ENCODE assay signal across 8 mouse cellular contexts in the genomic region with DNA sequence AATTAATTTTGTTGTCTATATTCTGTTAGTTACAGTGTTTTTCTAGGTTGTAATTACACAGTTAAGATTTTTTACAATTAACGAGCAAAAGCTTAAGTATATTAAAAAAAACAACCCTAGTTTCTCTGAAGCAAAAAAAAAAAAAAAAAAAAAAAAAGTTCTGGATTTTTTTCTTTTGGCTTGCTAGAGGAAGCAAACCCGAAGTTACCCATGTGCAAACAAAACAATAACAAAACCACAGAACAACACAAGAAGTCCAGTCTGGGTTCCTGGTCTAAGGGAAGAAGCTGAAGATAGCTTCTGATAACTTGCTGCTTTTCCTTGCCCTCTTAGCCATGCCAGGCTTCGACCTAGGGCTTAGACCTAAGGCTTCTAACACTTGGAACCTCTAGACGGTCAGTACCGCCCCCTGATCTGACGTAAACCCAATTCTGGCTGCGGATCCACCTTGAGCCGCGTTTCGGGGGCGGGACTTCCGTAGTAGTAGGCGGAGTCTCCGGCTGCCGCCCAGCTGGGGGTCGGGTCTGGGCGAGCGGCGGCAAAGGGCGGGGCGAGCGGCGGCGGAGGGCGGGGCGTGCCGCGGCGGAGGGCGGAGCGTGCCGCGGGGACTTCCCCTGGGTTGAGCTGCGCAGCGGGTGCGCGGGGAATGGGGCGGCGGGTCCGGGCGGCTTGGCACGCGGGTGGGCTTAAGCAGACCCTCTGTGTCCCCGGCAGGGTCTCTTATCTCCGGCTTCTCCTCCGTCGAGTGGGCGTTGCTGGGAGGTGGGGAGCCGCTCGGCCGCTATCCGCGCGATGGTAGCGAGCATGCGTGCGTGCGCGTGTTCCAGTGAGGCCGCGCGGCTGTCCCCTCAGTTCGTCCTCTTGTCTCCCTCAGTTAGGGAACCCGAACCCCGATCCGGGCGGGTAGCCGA. TPM values are rescaled to one million over a fixed set of nuclear protein-coding genes. Genes with fewer than 3 reads are reported as not detected.
DNase-seq lines count a peak whose midpoint lies in the region; ATAC-seq and TF ChIP-seq lines count a peak whose summit lies in the region.

TSS of gene Immp2l (plus strand) at position 580 of the 911 bp plus-strand sequence.

- peaks cover 7% of the 10 kb centered on the region for H3K9me3 ChIP-seq in megakaryocyte, embryonic 14.5 days

- ATAC-seq in activated CD4-positive, CD25-positive, alpha-beta regulatory T cell, adult 4 months: peak; percentile 95

- peaks cover 9% of the 10 kb centered on the region for H3K36me3 ChIP-seq in megakaryocyte, embryonic 14.5 days (replicated peaks; ENCODE audit: low read length)

- no peaks in the 10 kb centered on the region; the same call in 1 of the 2 replicates for H3K4me1 ChIP-seq in cortical plate, adult 2 months (ENCODE audit: control insufficient read depth, insufficient read depth, low read length)
- H3K4me1 ChIP-seq in megakaryocyte, embryonic 14.5 days: peaks cover 21% of the 10 kb centered on the region

- TF ChIP-seq CTCF in cortical plate, adult 2 months (IDR thresholded peaks at IDR 0.05; ENCODE audit: extremely low read depth, insufficient read depth, low read length): no peak

- H3K4me3 ChIP-seq in cortical plate, adult 2 months (ENCODE audit: insufficient read depth, low read length): peak within 1 kb of the TSS; percentile 64
- H3K4me3 ChIP-seq in megakaryocyte, embryonic 14.5 days (replicated peaks): peak within 1 kb of the TSS; percentile 97

- no peaks in the 10 kb centered on the region for H3K27me3 ChIP-seq in megakaryocyte, embryonic 14.5 days (replicated peaks)

- peak; percentile 91 to 92 for DNase-seq in gastrocnemius, adult 8-10 months (ENCODE audit: low spot score in 2 of 2)
- DNase-seq in hindlimb bud, embryonic 11.5 days (ENCODE audit: extremely low spot score, low read depth, low spot score): peak; percentile 82
- peak; percentile 84 to 89 for DNase-seq in left cerebral cortex, adult 8-10 months (ENCODE audit: low spot score in 2 of 2)
- peak; percentile 95 to 96 for DNase-seq in right cerebral cortex, postnatal 10 days (ENCODE audit: low spot score in 2 of 2)
- peak; percentile 95 for DNase-seq in urinary bladder, postnatal 25 days (ENCODE audit: low spot score)

- peak; percentile 30; the same call in 1 of the 2 replicates for TF ChIP-seq POLR2A in cortical plate, adult 2 months (IDR thresholded peaks at IDR 0.05; ENCODE audit: extremely low read depth, insufficient read depth, low read length)

- H3K27ac ChIP-seq in cortical plate, adult 2 months (ENCODE audit: insufficient read depth, low read length): peak within 1 kb of the TSS; percentile 60; the same call in 1 of the 2 replicates

RNA-seq across cellular contexts. Expression of gene Immp2l, which starts in this region (rescaled TPM):
- polyA plus RNA-seq in activated CD4-positive, CD25-positive, alpha-beta regulatory T cell, adult 4 months (2017; shearing (Covaris generic)): 10 to 100 TPM; 13.8 to 18.7 TPM
- polyA plus RNA-seq in cortical plate, adult 2 months (2012; rRNA removed): 8.0 and 8.6 TPM in 2 replicates
- total RNA-seq in gastrocnemius, adult 8-10 months (2022): 10 to 100 TPM; 11.0 to 15.7 (median 13.6) TPM
- total RNA-seq in left cerebral cortex, adult 8-10 months (2022): 10 to 100 TPM in 1 of 4 experiments, 1 to 10 TPM in 3; 5.6 to 10.6 (median 8.0) TPM
- polyA plus RNA-seq in megakaryocyte, embryonic 14.5 days (2012; ENCODE audit: insufficient read depth, low replicate concordance): 0.62 TPM in 1 of 2 replicates, not detected in the other

Comparison
In these comparisons a context has a peak if more than half of its experiments do, and no peak if none do; other contexts are left out.
1. Peak in every context shown above with its lines: DNase-seq, ATAC-seq, H3K4me3 ChIP-seq and H3K27ac ChIP-seq.